Mouse (Mus musculus) granulocyte monocyte progenitor cell, adult 5-6 weeks (primary cell): ENCODE data around the gene Slc15a2. TPM values are rescaled to one million over a fixed set of nuclear protein-coding genes. Genes with fewer than 3 reads are reported as not detected.

Source experiments
- ATAC-seq: replicated peaks from 2 replicates; pipeline ENCODE4 v1.8.0; 2016; ENCODE audit warnings: mild to moderate bottlenecking, moderate TSS enrichment, inconsistent platforms; ENCODE audit not compliant: poor library complexity, severe bottlenecking
- total RNA-seq, 2 experiments: library from RNA; stranded (forward) in 1 of 2; stranded (reverse) in 1 of 2; fragments of 200-712, 200-1000 nt in 1 of 2; fragments of >200 nt in 1 of 2; fragmentation: Nextera tagmentation in 1 of 2; gene quantifications; 2 replicates each; pipeline ENCODE4 v1.2.3; 2014 to 2017

Slc15a2 gene
- total RNA-seq, 2 experiments from 2014 or later: 9.2 to 10.6 TPM

- no peak for ATAC-seq
These were observed 84.3 kb downstream of the Slc15a2 start for GRCm38 (mm10) chr16:36700484-36700883.

Other genes with a start within 250 kb of the Slc15a2 start
- not detected in 2 replicates for gene Casr, start 222.8 kb downstream of the Slc15a2 start, total RNA-seq (2014; fragmentation: Nextera tagmentation)
- not detected in 2 replicates for gene Casr, start 222.8 kb downstream of the Slc15a2 start, total RNA-seq (2017)
- gene Cd86, start 118.9 kb downstream of the Slc15a2 start, total RNA-seq (2014; fragmentation: Nextera tagmentation): not detected in 2 replicates
- 0.52 and 3.5 TPM in 2 replicates for gene Cd86, start 118.9 kb downstream of the Slc15a2 start, total RNA-seq (2017)
- not detected in 2 replicates for gene Ildr1, start 91.0 kb downstream of the Slc15a2 start, total RNA-seq (2014; fragmentation: Nextera tagmentation)
- gene Ildr1, start 91.0 kb downstream of the Slc15a2 start, total RNA-seq (2017): not detected in 2 replicates
- gene Iqcb1, start 43.4 kb upstream of the Slc15a2 start, total RNA-seq (2014; fragmentation: Nextera tagmentation): 4.7 and 13.6 TPM in 2 replicates
- 10.8 and 11.2 TPM in 2 replicates for gene Iqcb1, start 43.4 kb upstream of the Slc15a2 start, total RNA-seq (2017)
- gene Eaf2, start 90.0 kb upstream of the Slc15a2 start, total RNA-seq (2014; fragmentation: Nextera tagmentation): 2.8 TPM in 1 of 2 replicates, not detected in the other
- not detected in 2 replicates for gene Eaf2, start 90.0 kb upstream of the Slc15a2 start, total RNA-seq (2017)
- 31.5 and 39.4 TPM in 2 replicates for gene Golgb1, start 90.2 kb upstream of the Slc15a2 start, total RNA-seq (2014; fragmentation: Nextera tagmentation)
- gene Golgb1, start 90.2 kb upstream of the Slc15a2 start, total RNA-seq (2017): 32.4 and 59.6 TPM in 2 replicates
- 61.8 and 73.6 TPM in 2 replicates for gene Hcls1, start 150.0 kb upstream of the Slc15a2 start, total RNA-seq (2014; fragmentation: Nextera tagmentation)
- 110 and 125 TPM in 2 replicates for gene Hcls1, start 150.0 kb upstream of the Slc15a2 start, total RNA-seq (2017)
- 0.19 and 0.28 TPM in 2 replicates for gene Fbxo40, start 205.5 kb upstream of the Slc15a2 start, total RNA-seq (2014; fragmentation: Nextera tagmentation)
- gene Fbxo40, start 205.5 kb upstream of the Slc15a2 start, total RNA-seq (2017): 0.31 and 0.47 TPM in 2 replicates
- gene Polq, start 226.8 kb upstream of the Slc15a2 start, total RNA-seq (2014; fragmentation: Nextera tagmentation): 17.9 and 18.0 TPM in 2 replicates
- gene Polq, start 226.8 kb upstream of the Slc15a2 start, total RNA-seq (2017): 25.2 and 29.3 TPM in 2 replicates